Mouse (Mus musculus) MEL-GATA-1-ER (cell line): ENCODE measurements around the gene Il17rc.
A peak's percentile ranks its signal among the peaks of the same experiment; 100 is the strongest.

Source experiments
- DNase-seq: peaks from one replicate; pipeline ENCODE4 v3.0.0-alpha.2; 2012; ENCODE audit warnings: low read depth; ENCODE audit errors: extremely low read depth

The Il17rc gene

DNA sequence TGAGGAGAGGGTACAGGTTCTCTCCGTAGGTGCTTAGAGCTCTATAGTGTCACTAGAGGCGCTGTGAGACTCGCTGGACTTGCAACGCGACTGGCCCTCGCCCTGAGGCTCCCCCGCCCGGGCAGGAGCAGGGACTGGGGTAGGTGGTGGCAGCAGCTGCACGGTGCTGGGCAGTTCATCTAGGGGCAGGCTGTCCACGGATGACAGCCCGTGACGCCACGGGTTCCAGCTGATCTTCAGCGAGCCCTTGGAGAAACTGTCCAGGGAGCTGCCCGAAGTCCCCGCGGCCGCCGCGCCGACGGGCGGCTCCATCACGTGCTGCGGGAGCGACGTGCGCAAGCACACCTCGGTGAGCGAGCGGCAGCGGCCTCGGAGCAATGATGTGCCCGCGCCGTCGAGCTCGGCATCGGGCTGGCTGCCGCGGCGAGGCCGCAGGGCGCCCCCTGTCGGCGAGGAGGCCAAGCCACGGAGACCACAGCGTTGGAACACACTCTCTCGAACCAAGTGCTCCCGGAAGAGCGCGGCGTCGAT, 23.1 kb downstream of the Il17rc start:
- DNase-seq, result no peak

DNA sequence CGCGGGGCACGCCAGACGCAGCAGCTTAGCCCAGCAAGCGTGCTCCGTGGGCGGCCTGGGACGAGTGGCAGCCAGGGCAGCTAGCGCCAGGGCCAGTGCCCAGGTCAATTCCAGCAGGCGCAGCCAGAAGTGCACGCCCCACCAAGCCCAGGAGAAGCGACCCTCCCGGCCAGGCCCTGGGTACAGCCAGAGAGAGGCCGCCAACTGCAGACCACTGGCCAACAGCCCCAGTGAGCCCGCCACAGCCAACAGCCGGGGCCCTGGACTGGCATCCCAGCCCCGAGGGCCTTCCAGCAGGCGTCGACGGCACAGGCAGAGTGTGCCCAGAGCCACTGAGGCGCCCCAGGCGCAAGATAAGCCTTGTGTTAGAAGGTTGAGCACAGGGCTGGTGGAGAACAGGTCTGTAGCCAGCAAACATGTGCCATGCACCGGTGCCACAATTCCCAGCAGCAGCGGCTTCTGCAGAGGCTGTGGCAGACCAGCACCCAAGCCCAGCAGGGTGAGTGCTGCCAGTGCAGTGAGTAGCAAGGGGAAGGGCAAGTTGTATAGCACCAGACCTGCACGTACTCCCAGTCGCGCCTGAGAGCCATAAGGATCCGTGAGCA, 23.9 kb downstream of the Il17rc start:
- no peak for DNase-seq

DNA sequence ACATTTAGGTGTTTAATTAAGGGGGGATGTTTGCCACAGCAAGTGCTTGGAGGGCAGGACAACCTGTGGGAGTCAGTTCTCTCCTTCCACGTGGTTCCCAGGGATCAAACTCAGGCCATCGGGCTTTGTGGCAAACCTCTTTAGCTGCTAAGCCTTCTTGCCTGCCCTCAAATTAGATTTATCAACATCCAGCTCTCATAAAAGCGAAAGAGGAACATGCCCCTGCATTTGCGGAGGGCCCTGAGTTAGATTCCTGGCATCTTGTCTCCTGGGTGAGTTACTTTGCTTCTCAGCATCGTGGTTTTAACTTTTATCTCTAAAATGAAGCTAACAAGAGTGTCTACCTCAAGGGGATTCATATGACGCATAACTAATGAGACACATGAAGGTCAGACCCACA, 28.1 kb downstream of the Il17rc start:
- no peak for DNase-seq

DNA sequence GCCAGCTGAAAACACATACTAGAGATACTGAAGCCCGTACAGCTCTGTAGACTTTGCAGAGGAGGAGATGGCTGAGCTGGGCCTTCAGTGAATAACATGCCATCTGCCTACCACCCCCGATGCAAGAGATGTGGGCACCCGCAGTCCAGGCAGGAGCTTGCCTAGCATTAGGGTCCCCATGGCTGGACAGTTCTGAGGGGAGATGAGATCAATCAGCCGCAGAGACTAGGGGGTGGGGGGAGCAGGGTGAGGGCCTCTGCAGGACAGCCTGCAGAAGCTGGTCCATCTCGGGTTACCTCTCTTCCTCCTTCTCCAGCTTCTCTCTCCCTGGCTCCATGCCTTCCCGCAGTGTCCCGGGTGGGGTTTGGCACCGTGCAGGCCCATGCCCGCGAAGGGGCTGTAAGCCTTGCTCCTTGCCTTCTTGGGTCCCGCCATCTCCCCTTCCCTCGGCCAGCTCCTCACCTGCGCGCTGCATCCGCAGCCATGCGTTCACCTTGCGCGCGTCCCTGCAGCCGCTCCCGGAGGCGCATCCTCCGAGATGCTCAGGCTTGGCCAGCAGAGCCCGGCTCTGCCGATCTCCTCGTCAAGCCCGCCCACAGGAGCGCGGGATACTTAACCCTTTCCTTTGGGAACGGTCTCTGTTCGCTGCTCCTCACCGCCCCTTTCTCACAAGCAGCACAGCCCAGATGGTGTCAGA, 30.3 kb downstream of the Il17rc start, which contains the start of gene Prrt3:
Gene Prrt3 (minus strand): TSS at position 544 of the 697 bp plus-strand sequence.
- no peak for DNase-seq

DNA sequence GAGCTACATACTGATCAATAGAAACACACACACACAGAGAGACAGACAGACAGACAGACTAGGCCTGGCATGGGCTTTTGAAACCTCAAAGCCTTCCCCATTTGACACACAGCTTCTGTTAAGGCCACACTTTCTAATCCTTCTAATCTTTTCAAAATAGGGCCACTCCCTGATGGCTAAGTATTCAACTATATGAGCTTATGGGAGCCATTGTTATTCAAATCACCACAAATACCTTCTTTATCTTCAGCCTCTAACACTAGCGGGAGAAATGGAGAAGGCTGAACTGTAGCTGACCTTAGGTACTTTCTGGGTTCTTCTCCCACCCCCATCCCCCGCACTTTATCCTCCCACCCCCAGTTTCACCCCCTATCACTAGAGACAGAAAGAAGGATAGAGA, 31.6 kb downstream of the Il17rc start:
- no peak for DNase-seq

DNA sequence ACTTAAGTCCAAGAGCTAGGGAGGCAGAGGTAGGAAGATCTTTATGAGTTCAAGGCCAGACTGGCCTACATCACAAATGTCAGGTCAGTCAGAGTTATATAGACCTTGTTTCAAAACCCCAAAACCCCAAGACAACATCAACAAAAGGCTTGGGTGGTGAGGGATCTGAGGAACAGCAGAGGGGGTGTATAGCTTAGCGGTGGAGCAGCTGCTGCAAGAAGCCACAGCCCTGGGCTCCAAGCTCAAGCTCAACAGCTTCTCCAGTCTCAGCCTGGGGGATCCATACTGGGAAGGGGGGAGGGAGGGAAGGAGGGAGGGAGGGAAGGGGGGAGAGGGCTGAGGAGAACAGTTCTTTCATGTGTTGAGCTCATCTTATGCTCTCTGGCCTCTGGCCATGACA, 34.5 kb downstream of the Il17rc start:
- no peak for DNase-seq

DNA sequence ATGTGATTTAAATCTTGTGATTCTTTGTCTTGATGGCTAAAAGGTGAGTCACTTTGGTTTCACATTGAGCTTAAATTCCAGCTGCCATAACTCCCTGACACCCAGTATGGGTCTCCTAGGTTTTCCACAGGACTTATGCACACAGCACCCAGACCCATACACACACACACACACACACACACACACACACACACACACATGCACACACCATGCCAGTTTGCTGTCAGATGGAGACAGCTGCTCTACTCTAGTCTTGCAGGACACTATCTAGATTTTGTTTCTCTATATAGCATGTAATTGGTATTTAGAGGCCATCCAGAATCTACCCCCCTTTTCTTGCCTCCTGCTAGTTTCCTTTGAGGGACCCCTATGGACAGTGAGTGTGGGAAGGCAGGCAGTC, 35.9 kb downstream of the Il17rc start:
- no peak for DNase-seq

DNA sequence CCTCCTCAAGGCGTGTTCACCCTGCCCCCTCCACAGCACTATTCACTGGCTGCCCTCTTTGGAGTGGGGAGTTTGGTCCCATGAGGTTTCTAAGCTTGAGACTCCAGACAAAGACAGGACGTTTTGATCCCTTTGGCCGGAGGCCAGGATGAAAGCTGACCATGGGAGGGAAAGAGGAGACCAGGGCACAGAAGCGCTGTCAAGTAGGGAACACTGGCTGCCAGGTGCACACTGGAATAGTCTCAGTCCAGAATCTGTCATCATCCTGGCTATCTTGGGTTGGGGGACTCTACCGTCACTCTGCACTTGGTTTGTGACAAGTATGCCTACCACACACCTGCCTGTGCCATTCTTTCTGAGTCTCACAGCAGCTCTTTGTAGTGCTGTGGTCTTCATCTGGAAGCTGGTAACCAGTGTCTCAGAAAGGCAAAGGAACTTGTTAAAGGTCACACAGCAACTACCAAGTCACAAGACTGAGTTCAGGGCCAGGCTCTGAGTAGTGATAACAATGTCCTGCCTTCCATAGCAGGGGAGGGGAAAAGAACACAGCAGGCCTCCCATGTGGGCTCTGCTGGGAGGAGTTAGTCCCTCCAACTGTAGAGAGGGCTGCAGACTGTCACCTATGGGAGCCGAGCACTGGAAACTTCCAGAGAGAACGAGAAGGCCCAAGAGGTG, 37.2 kb downstream of the Il17rc start:
- no peak for DNase-seq

DNA sequence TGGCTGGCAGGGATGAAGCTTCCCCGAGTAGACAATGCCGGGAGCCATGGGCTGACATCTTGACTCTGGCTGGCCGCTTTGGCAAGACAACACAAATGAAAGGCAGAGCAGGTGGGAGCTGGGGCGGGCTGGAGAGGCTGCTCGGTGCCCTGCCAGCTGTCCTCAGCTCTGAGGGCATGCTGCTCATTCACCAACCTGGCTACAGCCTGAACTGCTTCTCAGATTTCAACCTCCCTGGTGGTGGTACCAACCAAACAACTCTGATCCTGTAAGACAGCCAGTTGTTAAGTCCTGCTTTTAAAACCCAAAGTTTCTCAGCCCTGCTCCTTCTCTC, 37.7 kb downstream of the Il17rc start:
- no peak for DNase-seq

DNA sequence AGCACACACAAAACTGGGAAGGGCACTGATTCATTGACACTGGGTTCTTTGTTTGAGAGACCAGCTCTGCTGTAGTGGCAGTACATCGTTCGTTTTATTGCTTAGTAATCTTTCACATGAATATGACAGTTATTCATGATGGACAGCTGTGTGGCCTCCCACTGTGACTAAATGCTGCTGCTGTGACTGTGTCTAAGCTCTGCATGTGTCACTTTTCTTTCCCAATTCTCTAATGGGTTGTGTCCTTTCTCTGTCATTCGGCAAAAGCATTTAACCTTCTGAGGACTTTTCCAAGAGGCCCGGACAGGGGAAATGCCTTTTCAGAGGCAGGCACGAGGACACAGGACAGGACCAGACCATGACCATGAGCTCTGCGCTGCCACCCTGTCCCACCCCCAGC, 42.7 kb downstream of the Il17rc start:
- no peak for DNase-seq

DNA sequence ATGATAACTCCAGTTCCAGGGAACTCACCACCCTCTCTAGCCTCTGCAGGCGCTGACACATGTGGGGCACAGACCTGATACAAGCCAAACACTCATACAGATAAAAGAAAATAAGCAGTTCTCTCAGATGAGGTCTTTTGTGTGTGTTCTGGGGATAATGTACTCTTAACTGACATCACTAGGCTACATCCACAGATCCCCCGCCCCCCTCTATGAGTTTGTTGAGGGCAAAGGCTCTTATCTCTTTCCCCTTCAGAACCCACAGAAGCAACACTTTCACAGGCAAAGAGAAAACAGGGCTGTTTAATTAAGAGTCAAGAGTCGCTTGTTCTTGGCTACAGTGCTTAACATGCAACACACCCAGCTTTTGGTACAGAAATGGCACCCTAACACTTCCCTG, 43.4 kb downstream of the Il17rc start:
- DNase-seq, result no peak

DNA sequence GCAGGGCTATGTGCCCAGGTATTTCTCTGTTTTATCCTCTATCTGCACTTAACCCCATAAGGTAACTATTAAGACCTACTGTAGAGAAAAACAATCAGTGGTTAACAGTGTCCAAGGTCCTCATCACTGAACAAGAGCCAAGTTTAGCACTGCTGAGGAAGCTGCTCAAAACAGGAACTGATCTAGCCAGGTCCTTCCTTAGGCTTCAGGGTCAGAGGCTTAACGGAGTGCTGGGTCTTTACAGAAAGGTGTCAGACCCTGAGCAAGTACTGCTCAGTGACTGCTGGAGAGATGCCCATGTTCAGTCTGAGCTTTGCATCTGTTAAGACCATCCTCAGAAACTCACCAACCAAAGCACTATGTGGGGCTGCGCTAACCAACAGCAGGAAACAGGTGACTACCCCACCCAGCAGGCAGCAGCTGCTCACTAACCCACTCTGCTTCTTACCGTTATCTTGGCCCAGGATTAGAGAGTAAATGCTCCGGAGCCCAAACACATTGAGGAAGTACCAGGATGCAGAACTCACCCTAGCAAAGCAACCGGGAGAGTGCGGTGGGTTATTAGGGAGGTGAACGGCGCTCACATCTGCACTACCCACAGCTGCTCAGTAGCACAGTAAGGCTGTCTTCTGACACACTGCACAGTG, 46.3 kb downstream of the Il17rc start:
- DNase-seq, result peak; percentile 63

DNA sequence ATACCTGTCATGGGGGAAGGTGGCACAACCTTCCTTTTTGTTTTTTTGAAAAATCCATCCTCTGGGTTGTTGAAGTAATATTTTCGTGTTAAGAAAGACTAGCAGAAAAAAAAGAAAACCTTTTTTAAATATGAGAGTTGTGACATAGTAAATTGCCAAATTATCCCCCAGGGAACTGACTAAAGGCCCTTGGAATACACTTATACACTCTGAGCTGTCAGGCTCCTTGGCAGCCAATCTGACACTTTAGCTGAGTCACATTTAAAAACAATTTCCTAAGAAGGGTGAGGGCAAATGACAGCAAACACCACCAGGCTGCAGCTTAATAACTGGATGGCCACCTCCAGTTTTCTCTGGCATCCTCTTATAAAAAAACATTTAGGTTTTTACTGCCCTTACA, 51.1 kb downstream of the Il17rc start:
- DNase-seq, result no peak

DNA sequence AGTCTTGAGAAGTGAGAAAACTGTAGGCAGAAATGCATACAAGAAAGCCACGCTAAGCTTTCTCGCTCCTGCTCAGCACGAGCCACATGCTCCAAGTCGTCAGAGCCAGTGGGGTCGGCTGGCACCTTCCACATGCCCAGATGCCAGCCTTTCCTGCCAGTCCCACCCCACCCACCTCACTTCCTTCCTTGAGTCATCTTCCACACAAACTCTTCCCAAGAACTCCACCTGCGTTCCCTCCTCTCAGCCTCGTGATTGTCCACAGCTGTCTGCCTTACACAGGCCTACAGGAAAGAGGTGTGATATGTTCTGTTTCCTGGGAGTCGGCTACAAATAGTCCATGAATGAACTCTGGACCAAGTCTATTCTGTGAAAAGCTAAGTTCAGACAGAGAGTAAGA, 52.2 kb downstream of the Il17rc start:
- DNase-seq, result no peak

DNA sequence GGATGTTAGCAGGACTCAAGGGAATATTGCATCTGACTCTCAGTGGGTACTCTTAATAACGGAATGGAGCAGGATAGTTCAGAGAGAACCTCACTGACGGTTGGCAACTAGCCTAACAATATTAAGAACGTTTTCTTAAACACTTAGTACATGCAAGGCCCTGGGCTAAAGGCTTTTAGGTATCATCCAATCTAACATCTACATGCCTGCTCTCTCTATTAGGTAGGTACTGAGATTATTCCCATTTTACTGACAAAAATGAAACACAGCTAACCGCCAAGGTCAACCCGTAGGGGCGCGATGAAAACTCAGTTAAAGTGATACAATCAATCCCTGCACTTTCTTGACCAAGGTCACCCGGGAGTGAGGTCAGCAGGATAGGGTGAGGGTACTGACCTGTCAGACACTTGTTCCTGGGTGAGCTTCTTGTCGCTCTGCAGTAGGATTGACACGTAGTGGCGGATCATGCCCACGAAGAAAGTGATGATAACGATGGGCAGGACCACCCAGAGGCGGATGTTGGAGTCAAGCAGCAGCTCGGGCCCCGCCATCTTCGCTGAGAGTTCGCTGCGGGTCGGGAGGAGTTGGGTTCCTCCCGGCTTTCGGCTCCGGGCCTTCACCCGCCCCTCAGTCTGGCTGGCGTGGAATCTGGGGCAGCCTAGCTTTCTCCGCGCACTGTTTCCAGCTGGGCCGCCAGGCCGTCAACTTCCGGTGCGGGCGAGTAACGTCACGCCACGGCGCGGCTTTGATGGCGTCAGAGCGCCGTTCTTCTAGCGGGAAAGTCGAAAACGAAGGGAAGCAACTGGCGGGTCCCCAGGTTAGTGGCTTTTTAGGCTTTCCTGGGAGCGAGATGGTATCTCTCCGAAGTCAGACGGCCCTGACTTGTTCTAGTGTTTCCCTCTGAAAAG, 60.0 kb downstream of the Il17rc start, which contains the start of the genes Emc3 and Fancd2:
Gene Emc3 (minus strand): TSS at position 721 of the 908 bp plus-strand sequence.
Gene Fancd2 (plus strand): TSS at position 751 of the 908 bp plus-strand sequence.
- DNase-seq, result peak; percentile 70

DNA sequence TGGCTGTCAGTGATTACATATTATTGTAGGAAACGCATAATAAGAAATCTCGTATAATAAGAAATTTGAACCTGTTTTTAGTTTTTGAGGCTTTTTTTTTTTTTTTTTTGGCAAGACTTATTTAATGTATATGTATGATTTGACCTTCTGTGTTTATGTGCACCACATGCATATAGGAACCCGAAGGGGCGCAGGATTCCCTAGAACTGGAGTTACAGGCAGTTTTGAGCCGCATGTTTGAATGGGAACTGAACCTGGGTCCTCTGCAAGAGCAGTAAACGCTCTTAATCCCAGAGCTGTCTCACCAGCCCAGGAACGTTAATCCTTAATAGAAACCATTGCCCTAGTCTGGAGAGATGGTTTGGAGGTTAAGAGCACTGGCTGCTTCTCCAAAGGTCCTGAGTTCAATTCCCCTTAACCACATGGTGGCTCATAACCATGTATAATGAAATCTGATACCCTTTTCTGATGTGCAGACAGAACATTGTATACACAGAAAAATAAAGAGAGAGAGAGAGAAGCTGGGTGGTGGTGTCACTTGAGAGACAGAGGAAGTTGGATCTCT, 60.7 kb downstream of the Il17rc start:
- DNase-seq, result peak; percentile 39
